ENCODE assay signal across 14 mouse cellular contexts in the genomic region with DNA sequence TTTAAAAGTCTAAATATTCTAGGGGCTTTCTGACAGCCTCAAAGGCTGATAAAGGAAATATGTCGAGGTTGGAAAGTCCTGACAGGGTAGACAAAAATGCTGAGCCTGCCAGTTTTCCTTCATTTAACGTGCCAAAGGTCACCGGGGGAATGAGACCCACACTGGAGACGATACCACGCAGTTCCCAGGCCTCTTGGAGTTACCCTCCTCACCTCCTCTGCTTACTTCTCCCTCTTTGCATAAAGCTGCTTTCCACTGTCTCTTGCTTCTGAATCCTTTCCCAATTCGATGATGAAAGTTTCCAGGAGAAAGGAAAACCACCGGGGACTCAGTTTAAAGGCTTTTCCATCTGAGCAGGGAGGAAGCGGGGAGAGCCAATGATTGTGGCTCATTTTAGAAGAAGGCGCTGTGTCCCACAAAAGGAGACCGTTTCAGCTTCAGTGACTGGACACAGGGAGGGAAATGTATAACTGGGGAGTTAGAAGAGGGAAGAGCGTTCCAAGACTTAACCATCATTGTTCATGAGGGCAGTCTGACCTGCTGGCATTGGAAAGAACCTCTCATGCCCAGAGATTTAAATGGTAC.
DNase-seq lines count a peak whose midpoint lies in the region; ATAC-seq and TF ChIP-seq lines count a peak whose summit lies in the region.
"Had no signal": no experiment of that assay in that cellular context is flagged by ENCODE, and none has a peak within 500 bp of the region (broad histone marks: within the 10 kb centered on the region; RNA-seq: fewer than 3 reads in every experiment).

No protein-coding gene starts in this region.

- no peak for TF ChIP-seq CTCF in hindbrain, postnatal 0 days (IDR thresholded peaks at IDR 0.05; ENCODE audit: low read depth)
- no peak for TF ChIP-seq CTCF in heart, adult 2 months (IDR thresholded peaks at IDR 0.05)

- TF ChIP-seq EP300 in heart, adult 2 months (IDR thresholded peaks at IDR 0.05; ENCODE audit: insufficient read depth, low read depth, low read length) = no peak

- H3K4me1 ChIP-seq in hindbrain, postnatal 0 days (ENCODE audit: insufficient read depth, low read length) = peaks cover 7% of the 10 kb centered on the region; the same call in 1 of the 2 replicates
- peaks cover 3% of the 10 kb centered on the region for H3K4me1 ChIP-seq in hindbrain, embryonic 16.5 days (ENCODE audit: control insufficient read depth, insufficient read depth, low read depth, low read length)
- peaks cover 4% of the 10 kb centered on the region for H3K4me1 ChIP-seq in heart, adult 2 months (ENCODE audit: control insufficient read depth, insufficient read depth, low read length)
- H3K4me1 ChIP-seq in limb, embryonic 10.5 days = peaks cover 84% of the 10 kb centered on the region

- no peaks in the 10 kb centered on the region for H3K27me3 ChIP-seq in hindbrain, postnatal 0 days (ENCODE audit: insufficient read depth, low read length)
- no peaks in the 10 kb centered on the region for H3K27me3 ChIP-seq in hindbrain, embryonic 16.5 days (replicated peaks; ENCODE audit: control insufficient read depth, insufficient read depth, low read length)
- H3K27me3 ChIP-seq in heart, adult 2 months (ENCODE audit: control insufficient read depth, insufficient read depth, low read length) = no peaks in the 10 kb centered on the region
- H3K27me3 ChIP-seq in limb, embryonic 10.5 days (ENCODE audit: low read depth, poor library complexity, severe bottlenecking) = no peaks in the 10 kb centered on the region
- H3K27me3 ChIP-seq: embryonic facial prominence, embryonic 15.5 days; liver, embryonic 15.5 days had no signal

- H3K9ac ChIP-seq in hindbrain, postnatal 0 days (replicated peaks; ENCODE audit: low read length) = no peak overlapping the region
- H3K9ac ChIP-seq in hindbrain, embryonic 16.5 days (ENCODE audit: low read depth, low read length) = no peak overlapping the region
- no peak overlapping the region for H3K9ac ChIP-seq in heart, adult 2 months (ENCODE audit: low read depth, low read length)
- H3K9ac ChIP-seq: embryonic facial prominence, embryonic 15.5 days; forebrain, postnatal 0 days; liver, embryonic 15.5 days had no signal

- H3K9me3 ChIP-seq in hindbrain, postnatal 0 days (ENCODE audit: low read length) = no peaks in the 10 kb centered on the region
- H3K9me3 ChIP-seq in hindbrain, embryonic 16.5 days (ENCODE audit: control insufficient read depth, low read length) = no peaks in the 10 kb centered on the region
- no peaks in the 10 kb centered on the region for H3K9me3 ChIP-seq in limb, embryonic 10.5 days (replicated peaks)
- H3K9me3 ChIP-seq: embryonic facial prominence, embryonic 15.5 days; liver, embryonic 15.5 days had no signal

- no peaks in the 10 kb centered on the region for H3K36me3 ChIP-seq in hindbrain, postnatal 0 days (ENCODE audit: insufficient read depth, low read length)
- no peaks in the 10 kb centered on the region for H3K36me3 ChIP-seq in hindbrain, embryonic 16.5 days (ENCODE audit: control insufficient read depth, insufficient read depth, low read length)
- no peaks in the 10 kb centered on the region for H3K36me3 ChIP-seq in heart, adult 2 months (ENCODE audit: control insufficient read depth, insufficient read depth, low read length)
- no peaks in the 10 kb centered on the region for H3K36me3 ChIP-seq in limb, embryonic 10.5 days
- H3K36me3 ChIP-seq: embryonic facial prominence, embryonic 15.5 days; liver, embryonic 15.5 days had no signal

- intact Hi-C loops in heart, adult 2 months (cut with DNase I) = no loop called here

- no peak overlapping the region for H3K4me3 ChIP-seq in hindbrain, postnatal 0 days (ENCODE audit: low read length)
- no peak overlapping the region for H3K4me3 ChIP-seq in hindbrain, embryonic 16.5 days (ENCODE audit: low read length)
- H3K4me3 ChIP-seq in heart, adult 2 months = peak overlapping the region; percentile 1; the same call in 1 of the 2 replicates
- H3K4me3 ChIP-seq in limb, embryonic 10.5 days = no peak overlapping the region
- H3K4me3 ChIP-seq: embryonic facial prominence, embryonic 15.5 days; liver, embryonic 15.5 days had no signal

- H3K4me2 ChIP-seq in hindbrain, postnatal 0 days (ENCODE audit: low read depth, low read length) = no peak overlapping the region
- H3K4me2 ChIP-seq in hindbrain, embryonic 16.5 days (ENCODE audit: low read length) = no peak overlapping the region
- H3K4me2 ChIP-seq: embryonic facial prominence, embryonic 15.5 days; liver, embryonic 15.5 days had no signal

- ATAC-seq in hindbrain, postnatal 0 days = 0 out of 2 replicates have a peak, but pooled peaks have one; percentile 15
- no peak for ATAC-seq in hindbrain, embryonic 16.5 days
- no peak for ATAC-seq in megakaryocyte, adult 5-6 weeks (ENCODE audit: poor library complexity, severe bottlenecking)
- ATAC-seq: forebrain, postnatal 0 days had no signal

- no peak for TF ChIP-seq POLR2A in heart, adult 2 months (IDR thresholded peaks at IDR 0.05; ENCODE audit: insufficient read depth, low read depth, low read length)

- DNase-seq in hindbrain, postnatal 0 days (ENCODE audit: low spot score) = peak; percentile 16
- peak; percentile 28 for DNase-seq in adipocyte (ENCODE audit: low spot score)
- peak in 1 of 2 experiments; percentile 19 for DNase-seq in heart, adult 2 months
- DNase-seq in limb, embryonic 10.5 days (ENCODE audit: low spot score) = no peak
- no peak for DNase-seq in urinary bladder, postnatal 4 days (ENCODE audit: low spot score in 2 of 2)
- DNase-seq in urinary bladder, postnatal 14 days (ENCODE audit: low spot score) = no peak
- DNase-seq: cerebellum, postnatal 25 days; forebrain, postnatal 0 days; lung, postnatal 36 days; thymus, adult 18-20 months had no signal

- H3K79me2 ChIP-seq in heart, adult 2 months (replicated peaks; ENCODE audit: control insufficient read depth, insufficient read depth, low read length) = no peaks in the 10 kb centered on the region

- 53% methylated on average over 11 of the region's 11 CpGs for WGBS in hindbrain, postnatal 0 days
- WGBS in hindbrain, embryonic 16.5 days = 49% methylated on average over 11 of the region's 11 CpGs
- 29% methylated on average over 11 of the region's 11 CpGs for WGBS in heart, adult 2 months
- 71% methylated on average over 11 of the region's 11 CpGs for WGBS in limb, embryonic 10.5 days

- H3K27ac ChIP-seq in hindbrain, postnatal 0 days = no peak overlapping the region
- H3K27ac ChIP-seq in hindbrain, embryonic 16.5 days (ENCODE audit: low read depth, low read length) = no peak overlapping the region; the same call in 1 of the 2 replicates
- peak overlapping the region; percentile 17; the same call in 1 of the 2 replicates for H3K27ac ChIP-seq in heart, adult 2 months
- H3K27ac ChIP-seq in limb, embryonic 10.5 days = peak overlapping the region; percentile 67
- H3K27ac ChIP-seq: embryonic facial prominence, embryonic 15.5 days; liver, embryonic 15.5 days had no signal

Comparison
In these comparisons a context has a peak if more than half of its experiments do, and no peak if none do; other contexts are left out.
1. DNase-seq: peak in hindbrain, postnatal 0 days (single experiment) and adipocyte (single experiment); none in limb, embryonic 10.5 days (single experiment), urinary bladder, postnatal 4 days (0 of 2) and urinary bladder, postnatal 14 days (single experiment).
2. H3K27ac ChIP-seq: peak in heart, adult 2 months (single experiment) and limb, embryonic 10.5 days (single experiment); none in hindbrain, postnatal 0 days (single experiment) and hindbrain, embryonic 16.5 days (single experiment).